Mouse (Mus musculus) intestine, embryonic 15.5 days (tissue): ENCODE measurements around the gene Cstf1. TPM values are rescaled to one million over a fixed set of nuclear protein-coding genes. Genes with fewer than 3 reads are reported as not detected.

Source experiments
- ATAC-seq: fragments of 200-750 bp; cut with Nextera tagmentation; 2 replicates; pipeline ENCODE4 v1.8.0; 2017; ENCODE audit warnings: moderate TSS enrichment, moderate library complexity
- H3K27ac ChIP-seq: fragments of 300-500 bp; sonication (generic); 2 replicates; pipeline ENCODE4 v1.5.1; 2015; ENCODE audit warnings: mild to moderate bottlenecking, inconsistent platforms
- H3K27me3 ChIP-seq: fragments of 300-500 bp; sonication (generic); replicated peaks from 2 replicates; pipeline ENCODE4 v1.6.1; 2015; ENCODE audit warnings: inconsistent platforms
- H3K36me3 ChIP-seq: fragments of 300-500 bp; sonication (generic); 2 replicates; pipeline ENCODE4 v1.6.1; 2015; ENCODE audit warnings: inconsistent platforms
- H3K4me1 ChIP-seq: fragments of 300-500 bp; sonication (generic); replicated peaks from 2 replicates; pipeline ENCODE4 v1.6.1; 2015; ENCODE audit warnings: inconsistent platforms
- H3K4me2 ChIP-seq: fragments of 300-500 bp; sonication (generic); replicated peaks from 2 replicates; pipeline ENCODE4 v1.6.1; 2015; ENCODE audit warnings: mild to moderate bottlenecking, inconsistent platforms
- H3K4me3 ChIP-seq: fragments of 300-500 bp; sonication (generic); replicated peaks from 2 replicates; pipeline ENCODE4 v1.5.1; 2015; ENCODE audit warnings: inconsistent platforms
- H3K9ac ChIP-seq: fragments of 300-500 bp; sonication (generic); 2 replicates; pipeline ENCODE4 v1.6.1; 2015; ENCODE audit warnings: inconsistent platforms
- H3K9me3 ChIP-seq: fragments of 300-500 bp; sonication (generic); 2 replicates; pipeline ENCODE4 v1.6.1; 2016; ENCODE audit warnings: inconsistent platforms
- WGBS: fragments of 180-500 bp; shearing (Covaris S2); methylation state at CpG from one replicate; pipeline ENCODE4 v1.1.7; 2015; 5-methylcytosine and 5-hydroxymethylcytosine counted together
- polyA plus RNA-seq: library from polyadenylated mRNA; unstranded; fragments of >200 nt; fragmentation: Nextera tagmentation; extraction: Ambion mirVana; gene quantifications from 2 replicates; pipeline ENCODE4 v1.2.1, GENCODE M21; 2015

Gene Cstf1
- polyA plus RNA-seq, 1 experiment from 2014 or later = 39.5 TPM

GRCm38 (mm10) chr2:172380513-172380912 is 10.0 kb downstream of the Cstf1 start:
- H3K9ac ChIP-seq = no peak overlapping the region
- H3K27ac ChIP-seq = no peak overlapping the region
- H3K27me3 ChIP-seq = no peaks in the 10 kb centered on the region
- H3K36me3 ChIP-seq = peaks cover 53% of the 10 kb centered on the region
- no peaks in the 10 kb centered on the region for H3K9me3 ChIP-seq
- H3K4me3 ChIP-seq = no peak overlapping the region
- H3K4me2 ChIP-seq = no peak overlapping the region
- 91% methylated on average over 17 of the region's 17 CpGs for WGBS
- H3K4me1 ChIP-seq = no peaks in the 10 kb centered on the region
- ATAC-seq = no peak; the same call in 1 of the 2 replicates

GRCm38 (mm10) chr2:172381341-172381740 is 10.9 kb downstream of the Cstf1 start:
- H3K9me3 ChIP-seq = no peaks in the 10 kb centered on the region
- no peaks in the 10 kb centered on the region for H3K4me1 ChIP-seq
- H3K9ac ChIP-seq = no peak overlapping the region
- no peaks in the 10 kb centered on the region for H3K27me3 ChIP-seq
- 93% methylated on average over 11 of the region's 11 CpGs for WGBS
- no peak overlapping the region for H3K4me3 ChIP-seq
- no peak overlapping the region for H3K4me2 ChIP-seq
- no peak overlapping the region for H3K27ac ChIP-seq
- no peak for ATAC-seq
- H3K36me3 ChIP-seq = peaks cover 45% of the 10 kb centered on the region

- peaks cover 41% of the 10 kb centered on the region for H3K36me3 ChIP-seq
- ATAC-seq = no peak
- no peaks in the 10 kb centered on the region for H3K4me1 ChIP-seq
These were observed 11.4 kb downstream of the Cstf1 start for GRCm38 (mm10) chr2:172381898-172382297.

GRCm38 (mm10) chr2:172384715-172385114 is 14.2 kb downstream of the Cstf1 start:
- H3K9ac ChIP-seq = no peak overlapping the region
- no peak for ATAC-seq
- no peak overlapping the region for H3K4me2 ChIP-seq
- H3K4me1 ChIP-seq = no peaks in the 10 kb centered on the region
- no peak overlapping the region for H3K4me3 ChIP-seq
- peaks cover 19% of the 10 kb centered on the region for H3K36me3 ChIP-seq
- H3K27ac ChIP-seq = no peak overlapping the region
- no peaks in the 10 kb centered on the region for H3K27me3 ChIP-seq
- WGBS = 89% methylated on average over 3 of the region's 3 CpGs
- H3K9me3 ChIP-seq = no peaks in the 10 kb centered on the region

More at GRCm38 (mm10) chr2:172381898-172382297, 11.4 kb downstream of the Cstf1 start:
- Histone ChIP-seq H3K4me3 (no peak overlapping the region), H3K27me3 (no peaks in the 10 kb centered on the region), H3K4me2 (no peak overlapping the region), H3K27ac (no peak overlapping the region), H3K9ac (no peak overlapping the region), H3K9me3 (no peaks in the 10 kb centered on the region)
- WGBS = 88% methylated on average over 12 of the region's 12 CpGs

GRCm38 (mm10) chr2:172390341-172390740 is 19.9 kb downstream of the Cstf1 start:
- H3K4me1 ChIP-seq = no peaks in the 10 kb centered on the region
- H3K9ac ChIP-seq = no peak overlapping the region
- no peak overlapping the region for H3K4me2 ChIP-seq
- ATAC-seq = no peak
- no peaks in the 10 kb centered on the region for H3K36me3 ChIP-seq
- no peak overlapping the region for H3K27ac ChIP-seq
- no peak overlapping the region for H3K4me3 ChIP-seq
- no peaks in the 10 kb centered on the region for H3K27me3 ChIP-seq
- no peaks in the 10 kb centered on the region for H3K9me3 ChIP-seq
- 22% methylated on average over 6 of the region's 6 CpGs for WGBS

GRCm38 (mm10) chr2:172392041-172392521 is 21.6 kb downstream of the Cstf1 start:
- Histone ChIP-seq H3K4me2 (no peak overlapping the region), H3K9me3 (no peaks in the 10 kb centered on the region), H3K27me3 (no peaks in the 10 kb centered on the region), H3K4me3 (no peak overlapping the region), H3K36me3 (no peaks in the 10 kb centered on the region), H3K9ac (no peak overlapping the region), H3K27ac (0 out of 2 replicates have a peak overlapping the region, but pooled peaks have one; percentile 22), H3K4me1 (no peaks in the 10 kb centered on the region)
- ATAC-seq = peak; percentile 67
- 51% methylated on average over 10 of the region's 10 CpGs for WGBS

- H3K4me2 ChIP-seq = no peak within 1 kb of the TSS
- no peaks in the 10 kb centered on the region for H3K36me3 ChIP-seq
- H3K27me3 ChIP-seq = no peaks in the 10 kb centered on the region
- no peak within 1 kb of the TSS for H3K27ac ChIP-seq
- no peak for ATAC-seq
- H3K9me3 ChIP-seq = no peaks in the 10 kb centered on the region
- H3K4me1 ChIP-seq = no peaks in the 10 kb centered on the region
- no peak within 1 kb of the TSS for H3K9ac ChIP-seq
- H3K4me3 ChIP-seq = no peak within 1 kb of the TSS
- WGBS = 27% methylated on average over 13 of the region's 13 CpGs
These were observed 23.0 kb downstream of the Cstf1 start, which contains the start of gene Cass4 for GRCm38 (mm10) chr2:172393391-172394051. Gene Cass4, plus strand, starts transcription at chr2:172393794.

- Histone ChIP-seq H3K27me3 (no peaks in the 10 kb centered on the region), H3K36me3 (no peaks in the 10 kb centered on the region), H3K9me3 (no peaks in the 10 kb centered on the region), H3K9ac (no peak overlapping the region), H3K4me3 (no peak overlapping the region), H3K27ac (no peak overlapping the region), H3K4me1 (no peaks in the 10 kb centered on the region), H3K4me2 (no peak overlapping the region)
- WGBS = 59% methylated on average over 2 of the region's 2 CpGs
- ATAC-seq = no peak
These were observed 23.5 kb downstream of the Cstf1 start for GRCm38 (mm10) chr2:172394052-172394392.

GRCm38 (mm10) chr2:172394671-172395070 is 24.2 kb downstream of the Cstf1 start:
- Histone ChIP-seq H3K9me3 (no peaks in the 10 kb centered on the region), H3K4me2 (no peak overlapping the region), H3K36me3 (no peaks in the 10 kb centered on the region), H3K4me1 (no peaks in the 10 kb centered on the region), H3K4me3 (no peak overlapping the region), H3K27me3 (no peaks in the 10 kb centered on the region), H3K9ac (no peak overlapping the region), H3K27ac (no peak overlapping the region)
- WGBS = 58% methylated on average over 4 of the region's 4 CpGs
- ATAC-seq = no peak

- WGBS = 43% methylated on average over 9 of the region's 9 CpGs
- H3K4me3 ChIP-seq = no peak overlapping the region
- no peaks in the 10 kb centered on the region for H3K36me3 ChIP-seq
- no peaks in the 10 kb centered on the region for H3K9me3 ChIP-seq
- no peaks in the 10 kb centered on the region for H3K27me3 ChIP-seq
- no peak overlapping the region for H3K4me2 ChIP-seq
- no peak for ATAC-seq
- no peak overlapping the region for H3K9ac ChIP-seq
- H3K4me1 ChIP-seq = no peaks in the 10 kb centered on the region
- H3K27ac ChIP-seq = no peak overlapping the region
These were observed 25.5 kb downstream of the Cstf1 start for GRCm38 (mm10) chr2:172395961-172396360.

GRCm38 (mm10) chr2:172399901-172400300 is 29.4 kb downstream of the Cstf1 start:
- Histone ChIP-seq H3K4me2 (no peak overlapping the region), H3K27me3 (no peaks in the 10 kb centered on the region), H3K4me1 (no peaks in the 10 kb centered on the region), H3K27ac (no peak overlapping the region), H3K36me3 (no peaks in the 10 kb centered on the region), H3K9me3 (no peaks in the 10 kb centered on the region), H3K4me3 (no peak overlapping the region), H3K9ac (no peak overlapping the region)
- WGBS = 26% methylated on average over 9 of the region's 9 CpGs
- no peak for ATAC-seq

- no peak overlapping the region for H3K9ac ChIP-seq
- H3K4me3 ChIP-seq = no peak overlapping the region
- ATAC-seq = no peak
- H3K9me3 ChIP-seq = no peaks in the 10 kb centered on the region
- H3K27ac ChIP-seq = no peak overlapping the region
- H3K4me1 ChIP-seq = no peaks in the 10 kb centered on the region
- 65% methylated on average over 13 of the region's 13 CpGs for WGBS
- no peak overlapping the region for H3K4me2 ChIP-seq
- H3K27me3 ChIP-seq = no peaks in the 10 kb centered on the region
- H3K36me3 ChIP-seq = no peaks in the 10 kb centered on the region
These were observed 30.8 kb downstream of the Cstf1 start for GRCm38 (mm10) chr2:172401116-172401825.

GRCm38 (mm10) chr2:172404239-172404638 is 33.8 kb downstream of the Cstf1 start:
- H3K4me1 ChIP-seq = no peaks in the 10 kb centered on the region
- no peak overlapping the region for H3K9ac ChIP-seq
- 58% methylated on average over 7 of the region's 7 CpGs for WGBS
- H3K9me3 ChIP-seq = no peaks in the 10 kb centered on the region
- H3K27ac ChIP-seq = no peak overlapping the region
- no peak for ATAC-seq
- no peak overlapping the region for H3K4me3 ChIP-seq
- H3K27me3 ChIP-seq = no peaks in the 10 kb centered on the region
- H3K4me2 ChIP-seq = no peak overlapping the region
- no peaks in the 10 kb centered on the region for H3K36me3 ChIP-seq
